Mouse (Mus musculus) heart, embryonic 12.5 days (tissue): ENCODE measurements around the gene Phrf1. TPM values are rescaled to one million over a fixed set of nuclear protein-coding genes. Genes with fewer than 3 reads are reported as not detected.

Experiments used
- ATAC-seq: fragments of 200-750 bp; cut with Nextera tagmentation; 2 replicates; pipeline ENCODE4 v1.8.0; 2017; ENCODE audit warnings: moderate TSS enrichment, moderate library complexity; ENCODE audit not compliant: insufficient number of reproducible peaks, low FRiP score
- H3K27ac ChIP-seq: fragments of 300-500 bp; sonication (generic); 2 replicates; pipeline ENCODE4 v1.5.1; 2016; ENCODE audit warnings: mild to moderate bottlenecking, moderate library complexity; ENCODE audit not compliant: poor library complexity, severe bottlenecking
- H3K27me3 ChIP-seq: fragments of 300-500 bp; sonication (generic); replicated peaks from 2 replicates; pipeline ENCODE4 v1.6.1; 2016; ENCODE audit warnings: mild to moderate bottlenecking, moderate library complexity
- H3K36me3 ChIP-seq: fragments of 300-500 bp; sonication (generic); 2 replicates; pipeline ENCODE4 v1.6.1; 2016; ENCODE audit warnings: mild to moderate bottlenecking, moderate library complexity
- H3K4me1 ChIP-seq: fragments of 300-500 bp; sonication (generic); replicated peaks from 2 replicates; pipeline ENCODE4 v1.6.1; 2016; ENCODE audit warnings: mild to moderate bottlenecking
- H3K4me2 ChIP-seq: fragments of 300-500 bp; sonication (generic); 2 replicates; pipeline ENCODE4 v1.6.1; 2016; ENCODE audit warnings: mild to moderate bottlenecking, moderate library complexity
- H3K4me3 ChIP-seq: fragments of 300-500 bp; sonication (generic); 2 replicates; pipeline ENCODE4 v1.5.1; 2016; ENCODE audit warnings: mild to moderate bottlenecking
- H3K9ac ChIP-seq: fragments of 300-500 bp; sonication (generic); 2 replicates; pipeline ENCODE4 v1.6.1; 2016; ENCODE audit warnings: mild to moderate bottlenecking, moderate library complexity
- H3K9me3 ChIP-seq: fragments of 300-500 bp; sonication (generic); replicated peaks from 2 replicates; pipeline ENCODE4 v1.6.1; 2016; ENCODE audit warnings: mild to moderate bottlenecking, moderate library complexity
- WGBS: fragments of 180-500 bp; shearing (Covaris S2); methylation state at CpG from one replicate; pipeline ENCODE4 v1.1.7; 2016; 5-methylcytosine and 5-hydroxymethylcytosine counted together
- polyA plus RNA-seq: library from polyadenylated mRNA; unstranded; fragments of >200 nt; fragmentation: Nextera tagmentation; extraction: Ambion mirVana; gene quantifications from 2 replicates; pipeline ENCODE4 v1.2.1, GENCODE M21; 2016

Gene Phrf1
- polyA plus RNA-seq, 1 experiment from 2014 or later, result 56.4 TPM

GRCm38 (mm10) chr7:141256159-141256558 lies 27.6 kb downstream of the Phrf1 start:
- no peaks in the 10 kb centered on the region for H3K4me1 ChIP-seq
- WGBS, result 82% methylated on average over 10 of the region's 10 CpGs
- ATAC-seq, result no peak

GRCm38 (mm10) chr7:141261480-141261879 lies 32.9 kb downstream of the Phrf1 start:
- no peak overlapping the region for H3K27ac ChIP-seq
- WGBS, result 92% methylated on average over 3 of the region's 3 CpGs
- peaks cover 80% of the 10 kb centered on the region for H3K36me3 ChIP-seq
- H3K4me3 ChIP-seq, result no peak overlapping the region
- H3K9me3 ChIP-seq, result no peaks in the 10 kb centered on the region
- no peak overlapping the region for H3K9ac ChIP-seq
- peaks cover 8% of the 10 kb centered on the region for H3K4me1 ChIP-seq
- H3K27me3 ChIP-seq, result no peaks in the 10 kb centered on the region
- no peak for ATAC-seq
- H3K4me2 ChIP-seq, result no peak overlapping the region

More at GRCm38 (mm10) chr7:141256159-141256558, 27.6 kb downstream of the Phrf1 start:
- H3K4me3 ChIP-seq, result no peak overlapping the region
- no peak overlapping the region for H3K4me2 ChIP-seq
- H3K36me3 ChIP-seq, result peaks cover 93% of the 10 kb centered on the region
- H3K9me3 ChIP-seq, result no peaks in the 10 kb centered on the region
- H3K27me3 ChIP-seq, result no peaks in the 10 kb centered on the region
- no peak overlapping the region for H3K27ac ChIP-seq
- no peak overlapping the region for H3K9ac ChIP-seq

- Histone ChIP-seq H3K27me3 (0 out of 2 replicates have a peak, but pooled peaks cover 2% of the 10 kb centered on the region), H3K9ac (no peak overlapping the region), H3K4me2 (no peak overlapping the region), H3K36me3 (peaks cover 58% of the 10 kb centered on the region), H3K4me3 (no peak overlapping the region), H3K27ac (no peak overlapping the region), H3K4me1 (peaks cover 8% of the 10 kb centered on the region), H3K9me3 (no peaks in the 10 kb centered on the region)
- WGBS, result 86% methylated on average over 13 of the region's 13 CpGs
- ATAC-seq, result no peak
Observed at GRCm38 (mm10) chr7:141263640-141264039, 35.1 kb downstream of the Phrf1 start.

- peaks cover 8% of the 10 kb centered on the region for H3K4me1 ChIP-seq
- H3K27me3 ChIP-seq, result 0 out of 2 replicates have a peak, but pooled peaks cover 4% of the 10 kb centered on the region
- peaks cover 53% of the 10 kb centered on the region for H3K36me3 ChIP-seq
- H3K4me3 ChIP-seq, result no peak overlapping the region
- no peak overlapping the region for H3K9ac ChIP-seq
- H3K4me2 ChIP-seq, result no peak overlapping the region
- ATAC-seq, result no peak
- no peaks in the 10 kb centered on the region for H3K9me3 ChIP-seq
- no peak overlapping the region for H3K27ac ChIP-seq
- 78% methylated on average over 11 of the region's 11 CpGs for WGBS
Observed at GRCm38 (mm10) chr7:141264041-141264700, 35.6 kb downstream of the Phrf1 start.

GRCm38 (mm10) chr7:141264761-141265410 lies 36.3 kb downstream of the Phrf1 start:
- Histone ChIP-seq H3K36me3 (peaks cover 46% of the 10 kb centered on the region), H3K27me3 (0 out of 2 replicates have a peak, but pooled peaks cover 4% of the 10 kb centered on the region), H3K9ac (no peak overlapping the region), H3K4me1 (peaks cover 8% of the 10 kb centered on the region), H3K4me3 (no peak overlapping the region), H3K4me2 (peak overlapping the region; percentile 96), H3K9me3 (no peaks in the 10 kb centered on the region), H3K27ac (no peak overlapping the region)
- ATAC-seq, result peak; percentile 26; the same call in 1 of the 2 replicates
- WGBS, result 27% methylated on average over 12 of the region's 12 CpGs

- WGBS, result 49% methylated on average over 11 of the region's 11 CpGs
- Histone ChIP-seq H3K4me1 (peaks cover 8% of the 10 kb centered on the region), H3K9me3 (no peaks in the 10 kb centered on the region), H3K27ac (no peak overlapping the region), H3K4me2 (peak overlapping the region; percentile 96), H3K9ac (peak overlapping the region; percentile 75; the same call in 1 of the 2 replicates), H3K4me3 (peak overlapping the region; percentile 62; the same call in 1 of the 2 replicates), H3K36me3 (peaks cover 41% of the 10 kb centered on the region), H3K27me3 (0 out of 2 replicates have a peak, but pooled peaks cover 4% of the 10 kb centered on the region)
- ATAC-seq, result no peak
Observed at GRCm38 (mm10) chr7:141265411-141265738, 36.8 kb downstream of the Phrf1 start.

GRCm38 (mm10) chr7:141265739-141266561 lies 37.4 kb downstream of the Phrf1 start, which contains the start of gene Irf7:
Gene Irf7 (minus strand): TSS chr7:141266481.
- H3K27me3 ChIP-seq, result 0 out of 2 replicates have a peak, but pooled peaks cover 4% of the 10 kb centered on the region
- H3K4me3 ChIP-seq, result peak within 1 kb of the TSS; percentile 62
- H3K4me1 ChIP-seq, result peaks cover 8% of the 10 kb centered on the region
- 6% methylated on average over 25 of the region's 25 CpGs for WGBS
- peak within 1 kb of the TSS; percentile 96 for H3K4me2 ChIP-seq
- H3K27ac ChIP-seq, result no peak within 1 kb of the TSS
- peak; percentile 77 for ATAC-seq
- H3K36me3 ChIP-seq, result peaks cover 35% of the 10 kb centered on the region
- peak within 1 kb of the TSS; percentile 75 for H3K9ac ChIP-seq
- no peaks in the 10 kb centered on the region for H3K9me3 ChIP-seq

- ATAC-seq, result no peak
- Histone ChIP-seq H3K27me3 (peaks cover 9% of the 10 kb centered on the region; the same call in 1 of the 2 replicates), H3K4me3 (no peak overlapping the region)
Observed at GRCm38 (mm10) chr7:141268466-141269272, 40.1 kb downstream of the Phrf1 start.

GRCm38 (mm10) chr7:141269273-141269545 lies 40.6 kb downstream of the Phrf1 start:
- H3K4me1 ChIP-seq, result peaks cover 8% of the 10 kb centered on the region
- peaks cover 9% of the 10 kb centered on the region; the same call in 1 of the 2 replicates for H3K27me3 ChIP-seq
- WGBS, result 64% methylated on average over 14 of the region's 14 CpGs
- ATAC-seq, result no peak
- no peaks in the 10 kb centered on the region for H3K9me3 ChIP-seq
- H3K4me3 ChIP-seq, result no peak overlapping the region
- peak overlapping the region; percentile 38 for H3K4me2 ChIP-seq
- peaks cover 3% of the 10 kb centered on the region; the same call in 1 of the 2 replicates for H3K36me3 ChIP-seq
- no peak overlapping the region for H3K9ac ChIP-seq
- H3K27ac ChIP-seq, result no peak overlapping the region

More at GRCm38 (mm10) chr7:141268466-141269272, 40.1 kb downstream of the Phrf1 start:
- no peak overlapping the region for H3K27ac ChIP-seq
- peaks cover 8% of the 10 kb centered on the region for H3K4me1 ChIP-seq
- WGBS, result 66% methylated on average over 24 of the region's 24 CpGs
- no peak overlapping the region for H3K9ac ChIP-seq
- H3K4me2 ChIP-seq, result peak overlapping the region; percentile 38
- H3K9me3 ChIP-seq, result no peaks in the 10 kb centered on the region
- peaks cover 8% of the 10 kb centered on the region for H3K36me3 ChIP-seq

GRCm38 (mm10) chr7:141270631-141271030 lies 42.0 kb downstream of the Phrf1 start:
- Histone ChIP-seq H3K9me3 (no peaks in the 10 kb centered on the region), H3K4me2 (no peak overlapping the region), H3K4me1 (no peaks in the 10 kb centered on the region), H3K9ac (no peak overlapping the region), H3K27me3 (peaks cover 9% of the 10 kb centered on the region; the same call in 1 of the 2 replicates), H3K36me3 (no peaks in the 10 kb centered on the region), H3K27ac (no peak overlapping the region), H3K4me3 (no peak overlapping the region)
- WGBS, result 78% methylated on average over 3 of the region's 3 CpGs
- no peak for ATAC-seq
